Mouse (Mus musculus) skeletal muscle tissue, adult 2 months (tissue): ENCODE measurements at regions not wholly inside any gene's neighbourhood (a gene's known extent, or its start where the extent isn't known, plus 50 kb on each side); places are given as distances from the start of the nearest gene placed in this dataset.

Experiments
- DNase-seq: peaks from one replicate; pipeline ENCODE4 v3.0.0-alpha.2; 2012; ENCODE audit warnings: low read depth, low spot score

- DNase-seq, result no peak
Measured at GRCm38 (mm10) chr2:75061456-75062188, 236.0 kb downstream of the Mtx2 start.

- DNase-seq, result no peak
Measured at GRCm38 (mm10) chr2:75062189-75062510, 236.5 kb downstream of the Mtx2 start.

GRCm38 (mm10) chr2:75064406-75065115 lies 239.0 kb downstream of the Mtx2 start:
- DNase-seq, result no peak

GRCm38 (mm10) chr2:75065304-75065703 lies 239.7 kb downstream of the Mtx2 start:
- DNase-seq, result no peak

GRCm38 (mm10) chr2:75069321-75069720 lies 243.7 kb downstream of the Mtx2 start:
- no peak for DNase-seq

GRCm38 (mm10) chr2:75072021-75072420 lies 246.4 kb downstream of the Mtx2 start:
- no peak for DNase-seq

GRCm38 (mm10) chr2:75072471-75072870 lies 246.9 kb downstream of the Mtx2 start:
- DNase-seq, result no peak

- no peak for DNase-seq
Measured at GRCm38 (mm10) chr2:75073178-75073577, 247.6 kb downstream of the Mtx2 start.

GRCm38 (mm10) chr2:75087164-75087563 lies 261.6 kb downstream of the Mtx2 start:
- DNase-seq, result no peak

- no peak for DNase-seq
Measured at GRCm38 (mm10) chr2:75089186-75089585, 263.6 kb downstream of the Mtx2 start.

GRCm38 (mm10) chr2:75089616-75090015 lies 264.0 kb downstream of the Mtx2 start:
- DNase-seq, result no peak

GRCm38 (mm10) chr2:75090439-75090838 lies 264.8 kb downstream of the Mtx2 start:
- no peak for DNase-seq

GRCm38 (mm10) chr2:75101501-75101900 lies 275.9 kb downstream of the Mtx2 start:
- no peak for DNase-seq

GRCm38 (mm10) chr2:75112751-75113150 lies 287.1 kb downstream of the Mtx2 start:
- DNase-seq, result peak; percentile 17

GRCm38 (mm10) chr2:75114375-75114774 lies 288.8 kb downstream of the Mtx2 start:
- DNase-seq, result no peak

- DNase-seq, result no peak
Measured at GRCm38 (mm10) chr2:75118348-75118926, 292.8 kb downstream of the Mtx2 start.

GRCm38 (mm10) chr2:75119599-75119998 lies 294.0 kb downstream of the Mtx2 start:
- no peak for DNase-seq

GRCm38 (mm10) chr2:75133298-75134080 lies 307.9 kb downstream of the Mtx2 start:
- no peak for DNase-seq

- DNase-seq, result no peak
Measured at GRCm38 (mm10) chr2:75136618-75137017, 311.0 kb downstream of the Mtx2 start.

GRCm38 (mm10) chr2:75137133-75137982 lies 311.8 kb downstream of the Mtx2 start:
- no peak for DNase-seq
